Mouse (Mus musculus) lung, embryonic 14.5 days (tissue): ENCODE measurements around the gene Ptges3. TPM values are rescaled to one million over a fixed set of nuclear protein-coding genes. Genes with fewer than 3 reads are reported as not detected.
A peak's percentile ranks its signal among the peaks of the same experiment; 100 is the strongest.
"Not testable (repeated sequence)": the region's sequence is repeated elsewhere in the genome, so short reads cannot be mapped to it uniquely, and the experiment has no call there.

Experiments
- ATAC-seq: fragments of 200-750 bp; cut with Nextera tagmentation; 2 replicates; pipeline ENCODE4 v1.8.0; 2017; ENCODE audit warnings: mild to moderate bottlenecking, moderate TSS enrichment, moderate library complexity; ENCODE audit not compliant: insufficient read depth
- DNase-seq: peaks from one replicate; pipeline ENCODE4 v3.0.0-alpha.2; 2015
- H3K27ac ChIP-seq: fragments of 300-500 bp; sonication (generic); 2 replicates; pipeline ENCODE4 v1.5.1; 2014; ENCODE audit warnings: low read depth, mild to moderate bottlenecking, moderate library complexity
- H3K27me3 ChIP-seq: fragments of 300-500 bp; sonication (generic); 2 replicates; pipeline ENCODE4 v1.6.1; 2014; ENCODE audit warnings: low read length, control low read depth; ENCODE audit not compliant: insufficient read depth
- H3K36me3 ChIP-seq: fragments of 300-500 bp; sonication (generic); 2 replicates; pipeline ENCODE4 v1.6.1; 2014; ENCODE audit warnings: control low read depth; ENCODE audit not compliant: insufficient read depth
- H3K4me1 ChIP-seq: fragments of 300-500 bp; sonication (generic); 2 replicates; pipeline ENCODE4 v1.6.1; 2014; ENCODE audit warnings: antibody characterized with exemption, control low read depth; ENCODE audit not compliant: insufficient read depth
- H3K4me2 ChIP-seq: fragments of 300-500 bp; sonication (generic); 2 replicates; pipeline ENCODE4 v1.6.1; 2014; ENCODE audit warnings: mild to moderate bottlenecking
- H3K4me3 ChIP-seq: fragments of 300-500 bp; sonication (generic); 2 replicates; pipeline ENCODE4 v1.5.1; 2014; ENCODE audit warnings: low read depth, low read length
- H3K9ac ChIP-seq: fragments of 300-500 bp; sonication (generic); 2 replicates; pipeline ENCODE4 v1.6.1; 2014
- H3K9me3 ChIP-seq: fragments of 300-500 bp; sonication (generic); 2 replicates; pipeline ENCODE4 v1.6.1; 2016; ENCODE audit warnings: low read depth, low read length, control low read depth
- CTCF ChIP-seq: IDR thresholded peaks from 2 replicates; pipeline ENCODE4 v1.5.1; 2016; ENCODE audit warnings: antibody characterized with exemption, low read depth
- WGBS: fragments of 180-500 bp; shearing (Covaris S2); extraction: QIAGEN DNeasy Blood & Tissue Kit; methylation state at CpG from one replicate; pipeline ENCODE4 v1.1.7; 2014; 5-methylcytosine and 5-hydroxymethylcytosine counted together
- polyA plus RNA-seq: library from polyadenylated mRNA; unstranded; fragments of >200 nt; fragmentation: Nextera tagmentation; extraction: Ambion mirVana; gene quantifications from 2 replicates; pipeline ENCODE4 v1.2.1, GENCODE M21; 2014

Gene Ptges3
- polyA plus RNA-seq, 1 experiment from 2014 or later, result 548 TPM

- H3K27me3 ChIP-seq, result no peaks in the 10 kb centered on the region
- no peak overlapping the region for H3K9ac ChIP-seq
- no peak overlapping the region for H3K4me3 ChIP-seq
- peak; percentile 38; the same call in 1 of the 2 replicates for TF ChIP-seq CTCF
- no peak for ATAC-seq
- no peaks in the 10 kb centered on the region; the same call in 1 of the 2 replicates for H3K4me1 ChIP-seq
- WGBS, result 72% methylated on average over 1 of the region's 1 CpGs
- no peaks in the 10 kb centered on the region for H3K9me3 ChIP-seq
- DNase-seq, result peak; percentile 33
- H3K4me2 ChIP-seq, result no peak overlapping the region
- no peak overlapping the region for H3K27ac ChIP-seq
- peaks cover 32% of the 10 kb centered on the region for H3K36me3 ChIP-seq
Observed at GRCm38 (mm10) chr10:128080496-128080895, 21.7 kb downstream of the Ptges3 start.

GRCm38 (mm10) chr10:128081807-128082476 lies 23.2 kb downstream of the Ptges3 start:
- ATAC-seq (no peak), DNase-seq (no peak)
- peak overlapping the region; percentile 64 for H3K9ac ChIP-seq
- no peaks in the 10 kb centered on the region; the same call in 1 of the 2 replicates for H3K4me1 ChIP-seq
- TF ChIP-seq CTCF, result no peak
- no peak overlapping the region for H3K27ac ChIP-seq
- no peaks in the 10 kb centered on the region for H3K27me3 ChIP-seq
- 51% methylated on average over 6 of the region's 6 CpGs for WGBS
- peaks cover 40% of the 10 kb centered on the region for H3K36me3 ChIP-seq
- peak overlapping the region; percentile 86 for H3K4me2 ChIP-seq
- peak overlapping the region; percentile 97 for H3K4me3 ChIP-seq
- H3K9me3 ChIP-seq, result no peaks in the 10 kb centered on the region

- TF ChIP-seq CTCF, result no peak
- peak overlapping the region; percentile 58; the same call in 1 of the 2 replicates for H3K27ac ChIP-seq
- H3K9ac ChIP-seq, result peak overlapping the region; percentile 64
- no peaks in the 10 kb centered on the region; the same call in 1 of the 2 replicates for H3K4me1 ChIP-seq
- H3K4me2 ChIP-seq, result peak overlapping the region; percentile 86
- no peaks in the 10 kb centered on the region for H3K27me3 ChIP-seq
- WGBS, result 8% methylated on average over 9 of the region's 9 CpGs
- DNase-seq, result no peak
- H3K36me3 ChIP-seq, result peaks cover 40% of the 10 kb centered on the region
- peak overlapping the region; percentile 97 for H3K4me3 ChIP-seq
- ATAC-seq, result no peak
- no peaks in the 10 kb centered on the region for H3K9me3 ChIP-seq
Observed at GRCm38 (mm10) chr10:128082477-128082808, 23.7 kb downstream of the Ptges3 start.

- no peak for TF ChIP-seq CTCF
Observed at GRCm38 (mm10) chr10:128082880-128083421, 24.2 kb downstream of the Ptges3 start, which contains the start of gene Atp5b. Gene Atp5b, plus strand, starts transcription at chr10:128083273.

GRCm38 (mm10) chr10:128083688-128084087 lies 24.9 kb downstream of the Ptges3 start:
- Histone ChIP-seq H3K9me3 (no peaks in the 10 kb centered on the region), H3K4me3 (peak overlapping the region; percentile 97), H3K4me1 (no peaks in the 10 kb centered on the region; the same call in 1 of the 2 replicates), H3K27me3 (no peaks in the 10 kb centered on the region), H3K4me2 (peak overlapping the region; percentile 77), H3K27ac (peak overlapping the region; percentile 86), H3K36me3 (peaks cover 45% of the 10 kb centered on the region), H3K9ac (peak overlapping the region; percentile 99)
- TF ChIP-seq CTCF, result no peak
- WGBS, result under 1% methylated on average over 22 of the region's 22 CpGs
- no peak for ATAC-seq
- peak; percentile 23 for DNase-seq

More at GRCm38 (mm10) chr10:128082880-128083421, 24.2 kb downstream of the Ptges3 start, which contains the start of gene Atp5b:
- peaks cover 40% of the 10 kb centered on the region for H3K36me3 ChIP-seq
- peak within 1 kb of the TSS; percentile 86 for H3K4me2 ChIP-seq
- ATAC-seq (peak; percentile 98), DNase-seq (peak; percentile 100)
- WGBS, result 0% methylated on average over 34 of the region's 34 CpGs
- H3K27ac ChIP-seq, result peak within 1 kb of the TSS; percentile 86
- H3K27me3 ChIP-seq, result no peaks in the 10 kb centered on the region
- peak within 1 kb of the TSS; percentile 97 for H3K4me3 ChIP-seq
- peak within 1 kb of the TSS; percentile 99 for H3K9ac ChIP-seq
- H3K9me3 ChIP-seq, result no peaks in the 10 kb centered on the region
- H3K4me1 ChIP-seq, result no peaks in the 10 kb centered on the region; the same call in 1 of the 2 replicates

- no peak for TF ChIP-seq CTCF
- Histone ChIP-seq H3K9me3 (no peaks in the 10 kb centered on the region), H3K27ac (no peak overlapping the region), H3K4me1 (no peaks in the 10 kb centered on the region; the same call in 1 of the 2 replicates), H3K4me3 (peak overlapping the region; percentile 97), H3K9ac (peak overlapping the region; percentile 99), H3K36me3 (peaks cover 50% of the 10 kb centered on the region), H3K4me2 (peak overlapping the region; percentile 77), H3K27me3 (no peaks in the 10 kb centered on the region)
- WGBS, result 0% methylated on average over 3 of the region's 3 CpGs
- ATAC-seq, result no peak
- no peak for DNase-seq
Observed at GRCm38 (mm10) chr10:128084160-128084559, 25.4 kb downstream of the Ptges3 start.

GRCm38 (mm10) chr10:128086391-128086790 lies 27.6 kb downstream of the Ptges3 start:
- no peak overlapping the region for H3K9ac ChIP-seq
- WGBS, result 78% methylated on average over 6 of the region's 6 CpGs
- H3K27ac ChIP-seq, result no peak overlapping the region
- no peaks in the 10 kb centered on the region for H3K27me3 ChIP-seq
- H3K4me1 ChIP-seq, result peaks cover 1% of the 10 kb centered on the region; the same call in 1 of the 2 replicates
- DNase-seq (peak; percentile 61), ATAC-seq (no peak)
- TF ChIP-seq CTCF, result peak; percentile 54
- peaks cover 67% of the 10 kb centered on the region for H3K36me3 ChIP-seq
- H3K4me3 ChIP-seq, result no peak overlapping the region
- H3K9me3 ChIP-seq, result no peaks in the 10 kb centered on the region
- H3K4me2 ChIP-seq, result no peak overlapping the region

GRCm38 (mm10) chr10:128087216-128087615 lies 28.5 kb downstream of the Ptges3 start:
- not testable (repeated sequence) for H3K4me2 ChIP-seq, H3K4me1 ChIP-seq, H3K4me3 ChIP-seq, DNase-seq, H3K27me3 ChIP-seq, H3K9ac ChIP-seq, H3K27ac ChIP-seq, ATAC-seq, H3K9me3 ChIP-seq
- WGBS, result 82% methylated on average over 2 of the region's 2 CpGs
- H3K36me3 ChIP-seq, result peaks cover 67% of the 10 kb centered on the region
